Mouse (Mus musculus) T-helper 2 cell (primary cell): ENCODE data around the gene Eif4g3.

Experiments used
- in situ Hi-C: fragments of 300-600 bp; cut with MboI, MseI; formaldehyde crosslinking; loops from one replicate; pipeline ENCODE4 v1.15.1; 2025; ENCODE audit warnings: high pct_unique_total_duplicates

Eif4g3 gene

DNA sequence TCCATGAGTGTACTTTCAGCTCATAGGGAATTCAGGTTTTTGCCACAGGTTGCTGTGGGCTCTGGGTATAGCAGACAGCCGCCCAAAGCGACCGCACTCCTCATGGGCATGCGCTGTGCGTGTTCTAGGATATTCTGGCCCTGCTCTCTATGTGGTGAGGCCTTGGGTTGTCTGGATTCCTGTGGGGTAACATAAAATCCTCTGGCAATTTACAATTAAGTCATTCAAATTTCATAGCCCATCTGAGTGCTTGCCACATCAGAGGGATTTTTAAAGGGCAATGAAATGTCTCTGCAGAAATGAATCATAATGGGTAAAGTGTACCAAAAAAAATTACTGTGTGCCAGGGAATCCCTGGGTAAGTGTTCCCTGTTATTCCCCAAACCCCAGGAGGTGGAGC is 3.4 kb upstream of the Eif4g3 start:
- in situ Hi-C loops, result no loop called here

DNA sequence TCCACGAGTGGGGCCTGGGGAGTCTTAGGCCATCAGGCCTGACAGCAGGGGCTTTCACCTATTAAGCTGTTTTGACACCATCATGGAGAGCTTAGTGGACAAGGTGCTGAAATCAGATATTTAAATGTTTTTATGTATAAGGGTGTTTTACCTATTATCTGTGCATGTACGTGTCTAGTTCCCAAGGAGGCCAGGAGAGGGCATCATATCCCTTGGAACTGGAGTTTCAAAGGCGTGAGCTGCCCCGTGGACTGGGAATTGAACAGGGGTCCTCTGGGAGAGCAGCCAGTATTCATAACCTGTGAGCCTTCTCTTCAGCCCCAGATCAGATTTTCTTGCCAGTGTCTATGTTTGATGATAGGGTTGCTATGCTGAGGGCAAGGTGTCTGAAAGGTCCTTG is 2.4 kb upstream of the Eif4g3 start:
- in situ Hi-C loops, result no loop called here

DNA sequence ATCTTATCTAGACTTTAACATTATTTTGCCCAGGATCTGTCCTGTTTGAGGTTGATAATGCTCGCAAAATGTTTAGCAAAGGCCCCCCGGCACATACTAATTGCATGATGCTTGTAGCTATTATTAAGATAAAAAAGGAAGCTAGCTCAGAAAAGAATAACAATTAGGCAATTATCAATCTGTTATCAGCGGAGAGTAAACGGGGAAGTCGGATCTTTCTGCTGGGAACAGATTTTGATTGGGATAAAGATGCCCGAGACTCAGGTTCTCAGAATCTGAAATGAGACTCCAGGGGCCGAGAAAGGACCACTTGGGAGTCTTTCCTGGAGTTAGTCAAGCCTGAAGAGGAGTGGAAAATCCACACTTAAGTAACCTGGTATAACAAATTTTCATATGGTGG is 1.6 kb upstream of the Eif4g3 start:
- in situ Hi-C loops, result no loop called here

DNA sequence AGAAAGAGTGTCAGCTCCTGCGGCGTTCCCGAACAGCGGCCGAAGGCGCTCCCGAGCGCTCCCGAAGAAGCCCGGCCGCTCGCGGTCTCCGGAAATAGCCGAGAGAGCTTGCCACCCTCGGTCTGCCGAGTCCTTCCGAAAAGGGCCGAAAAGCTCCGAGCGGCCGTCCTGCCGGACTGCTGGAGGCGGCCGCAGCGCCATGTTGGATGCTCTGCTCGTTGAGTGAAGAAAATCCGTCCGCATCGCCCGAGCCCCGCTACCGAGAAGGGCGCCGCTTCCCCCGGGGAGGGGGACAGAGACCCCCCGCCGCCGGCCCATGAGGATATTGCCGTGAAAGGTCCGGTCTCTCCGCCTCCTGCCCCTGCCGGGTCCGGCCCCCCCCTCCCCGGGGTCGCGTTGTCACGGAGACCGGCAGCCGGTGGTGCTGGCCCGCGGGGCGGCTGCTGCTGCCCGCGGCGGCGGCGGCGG is 503 bp downstream of the Eif4g3 start:
- in situ Hi-C loops, result no loop called here

DNA sequence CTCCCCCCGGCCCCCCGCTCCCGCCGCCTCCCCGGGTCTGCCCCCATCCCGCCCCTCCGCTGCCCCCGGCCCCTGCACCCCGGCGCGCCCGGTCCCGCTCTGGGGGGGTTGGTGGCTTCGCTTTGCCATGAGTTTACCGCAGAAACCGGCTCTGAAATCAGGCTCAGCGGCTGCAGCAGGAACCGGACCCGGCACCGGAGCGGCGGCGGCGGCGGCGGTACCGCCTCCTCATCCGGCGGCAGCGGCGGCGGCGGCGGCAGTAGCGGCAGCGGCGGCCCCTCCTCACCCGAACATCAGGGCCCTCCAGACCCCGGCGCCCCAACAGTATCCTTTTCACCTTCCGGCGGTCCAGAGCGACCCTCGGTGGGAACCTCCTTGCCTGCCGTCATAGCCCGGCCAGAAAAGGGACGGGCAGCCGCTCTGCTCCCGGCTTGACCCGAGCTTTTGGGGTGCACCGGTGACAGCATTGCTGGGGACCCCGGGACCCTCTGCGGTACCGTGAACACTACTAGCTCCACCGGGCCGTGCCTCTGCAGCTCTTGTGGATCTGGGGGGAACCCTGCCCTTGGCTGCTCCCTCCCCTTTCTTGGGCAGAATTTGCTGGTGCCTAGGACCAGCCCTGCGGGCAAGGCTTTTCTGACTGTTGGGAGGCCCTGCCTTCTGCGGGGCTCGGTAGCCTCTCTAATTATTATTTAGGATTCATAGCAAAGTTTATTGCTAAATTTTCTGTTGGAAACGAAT is 1.2 kb downstream of the Eif4g3 start:
- in situ Hi-C loops, result no loop called here

DNA sequence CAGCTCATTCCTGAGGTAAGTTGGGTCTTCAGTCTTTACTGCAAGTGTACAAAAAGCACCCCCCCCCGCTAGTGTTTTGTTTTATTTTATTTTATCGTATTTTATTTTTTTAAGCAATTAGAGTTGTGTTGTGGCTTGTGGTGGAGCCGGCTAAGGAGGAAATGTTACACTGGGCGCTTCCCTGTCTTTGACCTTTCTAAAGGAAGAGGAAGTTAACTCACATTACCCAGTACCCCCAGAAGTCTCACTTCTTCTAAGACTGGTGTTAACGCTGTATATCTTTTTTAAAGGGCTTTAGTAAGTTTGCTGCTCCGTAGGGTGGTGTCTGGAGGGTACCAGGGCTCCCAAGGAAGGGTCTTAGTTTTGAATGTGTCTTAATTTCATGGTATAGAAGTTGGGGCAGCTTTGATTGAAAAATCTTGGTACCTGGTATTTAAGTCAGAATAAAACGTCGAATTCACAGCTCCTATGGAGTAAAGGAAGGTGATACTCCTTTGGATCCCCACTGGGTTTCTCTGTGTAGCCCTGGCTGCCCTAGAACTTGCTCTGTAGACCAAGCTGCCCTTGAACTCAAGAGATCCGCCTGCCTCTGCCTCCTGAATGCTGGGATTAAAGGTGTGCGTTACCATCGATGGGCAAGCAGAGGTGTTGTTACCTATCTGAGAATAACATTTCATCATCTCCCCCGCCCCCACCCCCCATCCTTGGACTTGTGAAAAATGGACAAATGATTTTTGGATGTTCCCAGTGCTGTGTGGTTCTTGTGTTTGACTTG is 1.9 kb downstream of the Eif4g3 start:
- in situ Hi-C loops, result no loop called here

DNA sequence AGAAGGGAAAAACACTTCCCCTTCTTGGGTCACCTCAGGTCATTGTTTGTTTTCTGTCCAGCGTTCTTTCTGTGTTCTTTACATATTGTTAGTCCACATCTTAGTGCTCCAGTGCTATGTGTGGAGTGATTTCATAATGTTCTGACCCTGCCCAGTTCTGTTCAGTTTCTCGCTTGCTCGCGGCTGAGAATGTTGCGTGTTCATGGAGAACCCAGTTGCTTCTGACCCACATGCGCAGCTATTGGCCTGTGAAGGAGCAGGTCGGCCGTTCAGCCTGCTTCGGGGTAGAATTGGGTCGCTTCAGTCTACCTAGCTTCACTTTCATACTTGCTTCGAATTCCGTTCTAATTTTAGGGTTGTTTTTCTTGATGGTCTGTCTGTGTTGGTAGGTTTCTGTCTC is 2.6 kb downstream of the Eif4g3 start:
- in situ Hi-C loops, result no loop called here

DNA sequence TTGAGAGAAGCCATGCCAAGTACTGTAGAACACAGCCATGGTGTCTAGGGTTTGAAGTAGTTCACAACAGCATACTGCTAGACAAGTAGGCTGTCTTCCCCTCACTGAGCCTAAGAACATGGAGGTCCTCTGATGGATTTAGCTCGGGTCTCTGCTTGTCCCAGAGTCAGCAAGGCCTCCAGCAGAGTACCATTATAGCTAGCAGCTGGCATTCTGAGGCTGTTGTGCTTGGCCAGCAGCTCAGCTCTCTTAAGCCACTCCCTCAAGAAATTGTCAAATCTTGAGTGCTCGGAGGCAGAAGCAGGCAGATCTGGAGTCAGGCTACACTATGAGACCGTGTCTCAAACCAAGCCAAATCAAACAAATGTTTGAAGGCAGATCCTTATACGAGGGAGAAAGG is 5.4 kb downstream of the Eif4g3 start:
- in situ Hi-C loops, result no loop called here

DNA sequence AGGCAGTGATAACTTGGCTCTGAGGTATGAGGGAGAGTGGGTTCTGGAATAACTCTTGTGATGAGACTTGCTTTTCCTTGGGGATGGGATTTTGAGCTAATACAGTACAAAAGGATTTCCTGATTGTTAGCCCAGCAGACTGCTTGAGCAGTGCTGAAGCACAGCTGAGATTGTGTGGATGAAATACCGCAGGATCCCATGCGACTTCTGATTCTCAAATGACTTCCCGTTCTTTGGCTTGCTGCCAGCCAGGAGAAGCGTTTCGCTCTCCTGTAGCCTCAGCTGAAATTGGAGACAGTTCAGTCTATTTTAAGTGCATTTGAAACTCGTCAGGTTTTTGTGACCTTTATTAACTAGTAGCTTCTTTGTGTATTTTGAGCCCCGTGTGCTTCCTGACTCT is 7.9 kb downstream of the Eif4g3 start:
- in situ Hi-C loops, result no loop called here

DNA sequence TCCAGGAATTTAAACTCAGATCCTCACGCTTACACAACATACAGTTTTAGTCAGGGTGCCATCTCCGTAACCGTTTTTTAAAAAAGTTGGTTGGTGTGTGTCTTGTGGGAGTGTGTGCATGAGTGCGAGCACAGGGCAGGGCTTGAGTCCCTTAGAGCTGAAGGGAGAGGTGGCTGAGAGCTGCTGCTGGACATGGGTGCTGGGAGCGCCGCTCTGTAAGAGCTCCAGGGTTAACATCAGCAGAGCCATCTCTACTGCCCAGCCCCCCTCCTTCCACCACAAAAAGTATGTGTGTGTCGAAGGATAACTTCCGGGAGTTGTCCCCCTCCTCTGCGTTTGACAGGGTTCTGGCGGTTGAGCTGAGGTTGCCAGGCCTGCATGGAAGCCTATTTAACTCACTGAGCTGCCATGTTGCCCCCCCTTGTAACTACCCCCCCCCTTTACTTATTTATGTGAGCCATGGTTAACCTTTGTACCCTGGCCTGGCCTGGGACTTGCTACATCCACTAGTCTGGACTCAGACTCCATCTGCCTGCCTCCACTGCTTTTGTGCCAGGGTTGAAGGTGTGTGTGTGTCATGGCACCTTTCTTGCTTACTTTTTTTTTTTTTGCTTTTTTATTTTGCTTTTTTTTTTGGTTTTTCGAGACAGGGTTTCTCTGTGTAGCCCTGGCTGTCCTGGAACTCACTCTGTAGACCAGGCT is 11.2 kb downstream of the Eif4g3 start:
- in situ Hi-C loops, result no loop called here

DNA sequence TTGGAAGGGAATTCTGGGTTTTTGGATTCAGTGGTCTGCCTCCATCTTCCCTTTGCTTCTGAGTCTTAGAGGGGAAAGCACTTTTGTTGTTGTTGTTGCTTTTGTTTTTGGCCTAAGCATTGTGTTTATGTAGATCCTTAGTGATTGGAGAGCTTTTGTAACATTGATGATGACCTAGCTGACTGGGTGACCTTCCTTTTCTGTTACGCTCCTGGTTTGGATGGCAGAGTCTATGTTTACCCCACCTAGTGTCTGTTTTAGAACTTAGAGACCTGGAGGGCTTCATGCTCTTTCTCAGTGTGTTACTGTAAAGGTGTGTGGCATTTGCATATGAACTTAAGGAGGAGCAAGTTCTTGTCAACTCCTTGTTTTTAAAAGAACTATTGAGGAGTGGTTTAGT is 13.0 kb downstream of the Eif4g3 start:
- in situ Hi-C loops, result no loop called here

DNA sequence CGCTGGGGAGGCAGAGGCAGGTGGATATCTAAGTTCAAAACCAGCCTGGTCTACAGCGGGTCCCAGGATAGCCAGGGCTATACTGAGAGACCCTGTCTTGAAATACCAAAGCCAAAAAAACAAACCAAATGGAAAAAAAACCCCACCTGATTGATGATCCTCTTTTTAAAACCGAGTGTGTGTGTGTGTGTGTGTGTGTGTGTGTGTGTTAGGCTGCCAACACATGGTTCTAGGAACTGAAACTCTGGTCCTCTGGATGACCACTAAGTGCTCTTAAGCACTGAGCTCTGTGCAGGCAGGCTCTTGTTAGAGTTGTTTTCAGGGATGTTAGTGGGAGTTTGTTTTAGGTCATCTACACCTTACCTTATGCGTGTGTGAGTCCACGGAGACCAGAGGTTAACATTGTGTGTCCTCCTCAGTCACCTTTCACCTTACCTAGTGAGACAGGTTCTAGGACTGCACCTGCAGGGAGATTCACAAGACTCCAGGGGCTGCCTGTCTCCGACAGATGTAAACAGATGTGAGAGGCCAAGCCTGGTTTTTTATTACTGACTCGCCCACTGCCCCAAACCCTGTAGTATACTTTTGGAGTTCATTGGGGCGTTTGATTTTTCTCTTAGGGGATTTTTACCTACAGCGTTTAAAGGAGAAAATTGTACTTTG is 14.3 kb downstream of the Eif4g3 start:
- in situ Hi-C loops, result no loop called here

DNA sequence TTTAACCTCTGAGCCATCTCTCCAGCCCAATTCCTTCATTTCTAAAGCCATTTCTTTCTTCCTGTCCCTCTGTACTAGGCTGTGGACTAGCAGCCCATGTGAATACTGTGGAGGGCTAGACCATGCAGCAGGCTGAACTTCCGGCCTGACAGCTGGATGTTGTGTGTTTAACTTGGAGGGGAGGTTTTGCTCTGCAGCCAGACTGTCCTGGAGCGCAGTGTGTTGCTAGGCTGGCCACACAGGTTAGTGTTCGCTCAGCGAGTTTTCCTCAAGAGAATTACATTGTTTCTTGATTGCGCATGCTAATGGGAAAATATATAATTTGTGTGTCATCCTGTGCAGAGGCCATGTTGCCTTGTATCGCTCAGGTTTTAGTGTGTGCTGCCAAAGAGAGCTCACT is 15.8 kb downstream of the Eif4g3 start:
- in situ Hi-C loops, result no loop called here

DNA sequence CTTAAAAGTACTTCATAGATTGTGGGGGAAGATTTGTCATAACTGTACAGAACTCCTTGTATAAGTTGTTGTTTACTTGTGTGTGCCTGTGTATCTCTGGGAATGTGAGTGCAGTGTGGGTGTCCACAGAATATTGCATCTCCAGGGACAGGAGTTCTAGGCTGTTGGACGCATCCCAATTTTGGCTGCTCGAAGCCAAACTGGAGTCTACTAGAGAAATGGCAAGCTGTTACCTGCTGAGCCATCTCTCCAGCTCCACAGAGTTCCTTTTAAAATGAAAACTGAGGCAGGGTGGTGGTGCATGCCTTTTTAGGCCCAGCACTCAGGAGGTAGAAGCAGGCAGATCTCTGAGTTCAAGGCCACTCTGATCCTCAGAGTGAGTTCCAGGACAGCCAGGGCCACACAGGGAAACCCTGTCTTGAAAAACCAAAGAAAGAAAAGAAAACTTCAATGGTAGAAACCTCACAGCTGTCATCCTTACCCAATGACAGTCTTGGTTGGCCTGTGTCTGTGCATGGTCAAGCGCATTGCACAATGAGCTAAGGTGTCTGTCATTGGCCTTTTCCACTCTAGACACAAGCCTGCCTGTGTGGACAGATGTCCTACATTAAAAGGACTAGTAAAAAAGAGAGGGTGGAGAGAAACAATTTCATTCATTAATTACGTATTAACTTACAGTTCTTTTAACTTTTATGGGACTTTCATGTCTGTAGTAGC is 17.1 kb downstream of the Eif4g3 start:
- in situ Hi-C loops, result no loop called here

DNA sequence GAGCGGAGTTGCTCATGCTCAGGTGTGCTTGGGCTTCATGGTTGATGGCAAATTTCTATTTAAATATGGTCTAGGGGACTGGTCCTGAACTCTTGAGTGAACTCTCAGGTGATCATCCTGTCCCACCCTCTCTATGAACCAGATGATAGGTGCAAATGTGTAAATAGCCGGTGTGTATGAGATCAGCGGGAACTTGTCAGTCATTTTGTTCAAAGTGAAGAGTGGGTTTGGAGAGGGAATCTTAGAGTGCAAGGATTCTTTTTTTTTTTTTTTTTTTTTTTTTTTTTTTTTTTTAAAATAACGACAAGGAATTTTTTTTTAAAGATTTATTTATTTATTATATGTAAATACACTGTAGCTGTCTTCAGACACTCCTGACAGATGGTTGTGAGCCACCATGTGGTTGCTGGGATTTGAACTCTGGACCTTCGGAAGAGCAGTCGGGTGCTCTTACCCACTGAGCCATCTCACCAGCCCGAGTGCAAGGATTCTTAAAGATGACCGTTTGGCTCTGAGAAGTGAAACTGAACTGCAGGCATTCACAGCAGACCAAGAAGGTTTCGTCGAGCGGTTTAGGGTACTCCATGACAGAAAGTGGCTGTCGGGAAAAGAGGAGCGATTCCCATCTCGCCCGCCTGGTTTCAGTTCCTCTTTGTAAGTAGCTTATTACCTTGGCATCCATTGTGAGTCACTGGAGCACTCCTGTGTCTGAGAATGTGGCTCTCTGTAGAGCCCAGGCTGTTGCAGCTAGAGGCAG is 21.1 kb downstream of the Eif4g3 start:
- in situ Hi-C loops, result no loop called here

DNA sequence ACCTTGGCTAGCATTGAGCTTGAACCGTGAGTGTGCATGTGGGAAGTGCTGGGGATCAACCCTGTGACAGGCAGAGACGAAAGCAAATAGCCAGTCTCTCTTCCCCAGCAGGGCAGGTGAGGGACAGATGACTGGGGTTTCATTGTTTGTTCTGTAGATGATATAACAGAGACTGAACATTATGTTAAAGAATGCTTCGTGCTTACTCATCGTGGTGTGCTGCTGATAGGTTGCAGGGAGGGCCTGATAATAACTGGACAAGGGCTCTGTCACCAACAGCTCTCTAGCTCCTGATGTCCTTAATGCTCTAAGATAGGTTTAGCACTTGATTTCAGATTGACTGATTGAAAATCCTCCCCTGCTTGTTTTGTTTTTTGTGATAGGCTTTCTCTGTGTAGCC is 23.1 kb downstream of the Eif4g3 start:
- in situ Hi-C loops, result no loop called here

DNA sequence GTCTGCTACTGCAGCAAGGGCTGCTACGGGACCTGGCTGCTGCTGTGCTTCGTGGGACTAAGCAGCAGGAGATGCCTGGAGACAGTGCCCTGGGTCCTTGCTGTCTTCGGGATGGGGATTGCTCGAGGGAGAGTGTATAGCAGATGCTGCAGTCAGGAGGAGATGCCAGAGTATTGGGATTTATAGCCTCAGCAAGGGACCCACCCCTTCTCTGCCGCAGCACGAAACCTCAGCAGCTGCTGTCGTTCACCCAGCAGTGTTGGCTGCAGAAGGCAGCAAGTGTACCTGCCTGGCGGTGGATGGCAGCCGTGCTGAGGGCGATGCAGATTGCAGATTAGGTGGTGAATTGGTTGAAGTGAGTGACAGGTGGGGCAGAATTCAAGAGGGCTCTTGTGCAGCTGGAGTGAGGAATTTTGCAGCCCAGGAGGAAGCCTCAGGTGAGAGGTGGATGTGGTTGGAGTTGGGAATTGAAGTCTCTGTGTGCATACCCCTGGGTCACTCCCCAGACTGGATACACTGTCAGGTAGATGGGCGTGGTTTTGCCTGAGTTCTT is 24.3 kb downstream of the Eif4g3 start:
- in situ Hi-C loops, result no loop called here

DNA sequence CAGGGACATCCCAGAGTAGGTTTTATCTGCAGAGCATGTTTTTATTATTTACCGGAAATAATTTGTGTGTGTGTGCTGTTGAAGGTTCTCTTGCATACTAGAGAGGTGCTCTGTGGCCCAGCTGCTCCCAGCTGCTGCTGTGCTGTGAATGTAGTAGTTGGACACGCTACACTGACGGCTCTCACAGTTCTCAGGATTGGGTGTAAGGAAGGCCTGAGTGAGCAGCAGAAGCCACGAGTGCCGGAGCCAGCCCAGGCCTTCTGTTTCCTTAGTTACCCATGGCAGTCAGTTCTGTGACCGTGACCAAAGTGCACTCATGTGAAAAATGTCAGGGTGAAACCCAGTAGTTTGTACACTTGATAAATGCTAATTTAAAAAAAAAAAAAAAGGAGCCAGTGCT is 25.2 kb downstream of the Eif4g3 start:
- in situ Hi-C loops, result no loop called here

DNA sequence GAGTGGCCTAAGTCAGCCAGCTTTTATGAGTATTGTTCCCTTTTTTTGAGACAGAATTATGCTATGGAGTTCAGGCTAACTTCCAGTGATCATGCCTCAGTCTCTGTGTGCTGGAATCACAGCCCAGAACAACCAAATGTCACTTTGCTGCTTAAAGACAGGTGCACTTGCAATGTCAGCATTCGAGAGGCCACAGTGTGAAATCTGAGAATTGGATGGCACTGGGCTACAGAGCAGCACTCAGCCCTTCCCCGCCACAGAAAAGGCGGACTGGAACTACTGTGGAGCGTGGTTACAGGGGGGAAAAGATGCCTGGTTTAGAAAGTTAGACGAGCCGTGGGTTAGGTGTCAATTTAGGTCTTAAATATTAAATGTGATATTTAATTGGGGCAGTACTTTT is 27.4 kb downstream of the Eif4g3 start:
- in situ Hi-C loops, result no loop called here

DNA sequence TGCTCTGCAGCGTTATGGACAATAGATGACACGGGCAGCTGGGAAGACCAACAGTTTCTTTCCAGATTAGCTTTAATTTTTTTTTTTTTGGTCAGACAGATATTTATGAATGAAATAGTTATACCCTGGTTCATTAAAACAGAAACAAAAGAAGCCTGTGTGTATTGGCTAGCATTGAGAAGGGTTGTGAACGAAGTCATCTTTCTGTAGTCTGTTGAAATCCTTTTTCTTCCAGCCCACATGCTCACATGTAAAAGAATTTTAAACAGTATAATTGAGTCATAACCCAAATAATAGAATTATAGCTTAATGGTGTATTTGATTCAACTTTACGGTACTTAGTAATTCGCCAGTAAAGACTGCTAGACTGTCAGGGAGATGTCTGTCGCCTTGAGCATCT is 28.8 kb downstream of the Eif4g3 start:
- in situ Hi-C loops, result no loop called here
